Mouse (Mus musculus) liver, embryonic 11.5 days (tissue): ENCODE results near the gene Ano5. TPM values are rescaled to one million over a fixed set of nuclear protein-coding genes. Genes with fewer than 3 reads are reported as not detected.

ENCODE experiments used
- ATAC-seq: fragments of 200-750 bp; cut with Nextera tagmentation; replicated peaks from 2 replicates; pipeline ENCODE4 v1.8.0; 2017; ENCODE audit warnings: moderate number of reproducible peaks, mild to moderate bottlenecking, moderate TSS enrichment, moderate library complexity; ENCODE audit not compliant: low FRiP score
- DNase-seq: peaks from one replicate; pipeline ENCODE4 v3.0.0-alpha.2; 2017; ENCODE audit warnings: low spot score
- H3K27ac ChIP-seq: fragments of 300-500 bp; sonication (generic); 2 replicates; pipeline ENCODE4 v1.5.1; 2014; ENCODE audit warnings: mild to moderate bottlenecking, low read depth, low read length, control low read depth
- H3K27me3 ChIP-seq: fragments of 300-500 bp; sonication (generic); replicated peaks from 2 replicates; pipeline ENCODE4 v1.6.1; 2014; ENCODE audit warnings: low read length, mixed read lengths; ENCODE audit not compliant: control insufficient read depth, insufficient read depth
- H3K36me3 ChIP-seq: fragments of 300-500 bp; sonication (generic); 2 replicates; pipeline ENCODE4 v1.6.1; 2014; ENCODE audit warnings: mild to moderate bottlenecking, low read length, moderate library complexity, mixed read lengths; ENCODE audit not compliant: control insufficient read depth, insufficient read depth
- H3K4me1 ChIP-seq: fragments of 300-500 bp; sonication (generic); replicated peaks from 2 replicates; pipeline ENCODE4 v1.6.1; 2014; ENCODE audit warnings: low read length, mixed read lengths; ENCODE audit not compliant: control insufficient read depth, insufficient read depth
- H3K4me2 ChIP-seq: fragments of 300-500 bp; sonication (generic); 2 replicates; pipeline ENCODE4 v1.6.1; 2014; ENCODE audit warnings: mild to moderate bottlenecking, control low read depth, moderate library complexity
- H3K4me3 ChIP-seq: fragments of 300-500 bp; sonication (generic); 2 replicates; pipeline ENCODE4 v1.5.1; 2014; ENCODE audit warnings: low read depth, low read length, control low read depth
- H3K9ac ChIP-seq: fragments of 300-500 bp; sonication (generic); 2 replicates; pipeline ENCODE4 v1.6.1; 2014; ENCODE audit warnings: low read depth, low read length, control low read depth
- H3K9me3 ChIP-seq: fragments of 300-500 bp; sonication (generic); 2 replicates; pipeline ENCODE4 v1.6.1; 2016; ENCODE audit warnings: low read length, inconsistent platforms, mixed read lengths; ENCODE audit not compliant: control insufficient read depth
- WGBS: fragments of 180-500 bp; shearing (Covaris S2); extraction: QIAGEN DNeasy Blood & Tissue Kit; methylation state at CpG from one replicate; pipeline ENCODE4 v1.1.7; 2014; 5-methylcytosine and 5-hydroxymethylcytosine counted together
- polyA plus RNA-seq: library from polyadenylated mRNA; unstranded; fragments of >200 nt; fragmentation: Nextera tagmentation; extraction: Ambion mirVana; gene quantifications from 2 replicates; pipeline ENCODE4 v1.2.1, GENCODE M21; 2014

Ano5 gene
- polyA plus RNA-seq, 1 experiment from 2014 or later: 0.04 TPM

DNA sequence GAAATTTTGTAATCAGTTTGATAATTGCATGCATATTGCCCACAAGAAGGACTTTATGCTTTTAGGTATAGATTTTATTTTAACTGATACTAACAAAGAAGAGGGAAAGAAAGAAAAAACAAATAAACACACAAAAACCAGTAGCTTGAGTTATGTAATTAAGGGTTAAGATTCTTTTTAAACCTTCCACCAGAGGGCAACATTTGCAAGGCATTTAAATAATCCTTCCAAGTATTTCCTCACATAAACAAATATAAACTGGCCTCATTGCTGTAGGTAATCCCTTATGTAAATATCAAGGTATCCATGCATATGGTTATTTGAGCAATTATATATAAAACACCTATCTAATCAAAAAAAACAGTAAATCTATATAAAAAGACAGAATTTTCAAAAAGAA lies 107.1 kb downstream of the Ano5 start:
- no peak for ATAC-seq
- DNase-seq: no peak
- Histone ChIP-seq H3K4me1 (no peaks in the 10 kb centered on the region), H3K36me3 (no peaks in the 10 kb centered on the region), H3K27ac (no peak overlapping the region), H3K4me2 (no peak overlapping the region), H3K4me3 (no peak overlapping the region), H3K9me3 (no peaks in the 10 kb centered on the region), H3K9ac (no peak overlapping the region), H3K27me3 (peaks cover 15% of the 10 kb centered on the region)

DNA sequence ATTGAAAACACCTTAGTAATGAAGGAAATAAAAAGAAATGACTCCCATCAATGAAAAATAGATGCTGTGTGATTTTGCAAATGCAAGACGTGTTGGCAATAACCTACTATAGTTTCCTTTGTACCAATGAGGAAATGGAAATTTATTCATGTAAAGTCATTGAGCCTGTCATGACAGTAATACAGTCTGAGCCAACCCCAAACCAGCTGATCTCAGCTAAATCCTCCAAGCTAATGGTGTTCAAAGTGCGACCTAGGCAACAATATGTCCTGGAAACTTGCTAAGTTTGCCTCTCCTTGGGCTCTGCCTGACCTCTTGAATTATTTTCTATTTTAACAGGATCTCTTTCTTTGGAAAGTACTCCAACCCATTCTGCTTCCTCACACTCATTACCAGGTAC lies 107.6 kb downstream of the Ano5 start:
- WGBS: 30% methylated on average over 2 of the region's 2 CpGs
- Histone ChIP-seq H3K4me2 (no peak overlapping the region), H3K4me1 (no peaks in the 10 kb centered on the region), H3K27ac (no peak overlapping the region), H3K4me3 (no peak overlapping the region), H3K27me3 (peaks cover 15% of the 10 kb centered on the region), H3K9me3 (no peaks in the 10 kb centered on the region), H3K36me3 (no peaks in the 10 kb centered on the region), H3K9ac (no peak overlapping the region)
- DNase-seq: no peak
- ATAC-seq: no peak

DNA sequence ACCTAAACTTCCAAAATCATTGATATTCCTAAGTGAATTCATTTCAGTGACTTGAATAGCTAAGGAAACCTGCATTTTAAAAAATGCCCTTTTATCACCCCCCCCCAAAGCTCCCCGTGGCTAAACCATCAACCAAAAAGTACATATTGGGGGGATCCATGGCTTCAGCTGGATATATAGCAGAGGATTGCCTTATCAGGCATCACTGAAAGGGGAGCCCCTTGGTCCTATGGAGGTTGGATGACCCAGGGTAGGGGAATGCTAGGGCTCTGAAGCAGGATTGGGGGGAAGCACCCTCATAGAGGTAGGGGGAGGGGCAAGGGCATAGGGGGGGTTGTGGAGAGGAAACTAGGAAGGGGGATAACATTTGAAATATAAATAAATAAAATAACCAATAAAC lies 109.1 kb downstream of the Ano5 start:
- 38% methylated on average over 1 of the region's 1 CpGs for WGBS
- Histone ChIP-seq H3K9ac (no peak overlapping the region), H3K27me3 (peaks cover 31% of the 10 kb centered on the region), H3K4me1 (no peaks in the 10 kb centered on the region), H3K4me2 (no peak overlapping the region), H3K27ac (no peak overlapping the region), H3K9me3 (no peaks in the 10 kb centered on the region), H3K4me3 (no peak overlapping the region), H3K36me3 (no peaks in the 10 kb centered on the region)
- no peak for ATAC-seq
- no peak for DNase-seq

DNA sequence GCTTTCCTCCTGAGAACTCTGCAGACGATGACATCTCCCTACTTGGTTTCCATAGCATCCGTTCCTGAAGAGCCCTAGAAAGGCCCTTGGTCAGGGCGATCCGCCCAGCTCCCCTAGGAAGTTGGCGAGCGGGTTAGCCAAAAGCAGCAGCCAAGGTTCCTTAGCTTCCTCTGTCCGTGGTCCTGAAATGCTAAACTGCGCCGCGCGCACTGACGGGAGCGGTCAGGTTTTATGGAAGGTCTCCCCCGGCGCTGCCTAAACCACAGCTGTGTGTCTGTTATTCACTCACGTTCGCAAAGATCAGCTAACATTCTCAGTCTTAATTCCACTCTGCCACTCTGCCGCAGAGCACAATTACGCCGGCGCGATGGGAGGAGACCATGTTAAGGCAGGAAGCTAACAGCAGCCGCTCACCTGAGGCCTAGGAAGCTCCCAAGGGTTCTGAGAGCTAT lies 110.9 kb downstream of the Ano5 start, which contains the start of gene Slc17a6:
Slc17a6 (plus strand) TSS at position 313 of the 452 bp plus-strand sequence.
- ATAC-seq (no peak), DNase-seq (peak; percentile 60)
- Histone ChIP-seq H3K27me3 (peaks cover 48% of the 10 kb centered on the region), H3K4me2 (no peak within 1 kb of the TSS), H3K27ac (no peak within 1 kb of the TSS), H3K9me3 (no peaks in the 10 kb centered on the region), H3K4me3 (no peak within 1 kb of the TSS), H3K4me1 (no peaks in the 10 kb centered on the region), H3K36me3 (no peaks in the 10 kb centered on the region), H3K9ac (no peak within 1 kb of the TSS)
- WGBS: 1% methylated on average over 23 of the region's 23 CpGs

DNA sequence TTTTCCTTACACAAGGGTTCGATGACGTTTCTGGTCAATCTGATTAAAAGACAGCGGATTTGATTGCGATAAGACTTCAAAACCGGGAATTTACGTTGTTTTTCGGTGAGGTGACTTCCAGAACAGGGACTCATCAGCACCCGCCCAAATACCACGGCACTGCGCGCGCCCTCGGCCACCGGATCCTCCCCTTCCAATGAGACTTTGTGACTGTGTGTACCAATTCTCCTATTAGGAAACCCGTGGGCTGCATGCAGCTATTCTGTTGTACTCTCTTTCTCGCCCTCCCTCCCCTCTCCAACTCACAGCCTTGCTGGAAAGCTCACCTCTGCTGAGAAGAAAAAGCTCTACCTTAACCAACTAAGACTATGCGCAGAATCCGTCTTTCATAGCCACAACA lies 111.4 kb downstream of the Ano5 start:
- peaks cover 53% of the 10 kb centered on the region for H3K27me3 ChIP-seq
- H3K4me1 ChIP-seq: no peaks in the 10 kb centered on the region
- no peak overlapping the region for H3K9ac ChIP-seq
- no peaks in the 10 kb centered on the region for H3K9me3 ChIP-seq
- H3K27ac ChIP-seq: no peak overlapping the region
- no peaks in the 10 kb centered on the region for H3K36me3 ChIP-seq
- DNase-seq (no peak), ATAC-seq (no peak)
- H3K4me3 ChIP-seq: no peak overlapping the region
- WGBS: 3% methylated on average over 18 of the region's 18 CpGs
- H3K4me2 ChIP-seq: no peak overlapping the region

DNA sequence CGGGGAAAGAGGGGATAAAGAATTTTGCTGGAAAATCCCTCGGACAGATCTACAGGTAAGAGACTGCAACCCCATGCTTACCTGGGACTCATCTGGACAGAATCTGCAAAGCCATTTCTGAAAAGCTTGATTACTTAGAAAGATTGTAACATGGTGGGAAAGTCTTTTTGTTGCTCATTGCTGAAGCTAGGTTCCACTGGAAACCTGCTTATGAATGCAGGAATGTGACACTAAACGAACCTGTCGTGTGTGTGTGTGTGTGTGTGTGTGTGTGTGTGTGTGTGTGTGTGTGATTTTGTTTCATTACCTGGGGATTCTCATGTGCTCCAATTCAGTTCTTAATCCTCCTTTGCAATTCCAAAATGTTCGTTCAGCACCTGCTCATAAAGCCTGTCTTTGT lies 111.8 kb downstream of the Ano5 start:
- Histone ChIP-seq H3K27me3 (peaks cover 58% of the 10 kb centered on the region), H3K36me3 (no peaks in the 10 kb centered on the region), H3K9me3 (no peaks in the 10 kb centered on the region), H3K4me1 (no peaks in the 10 kb centered on the region), H3K4me3 (no peak overlapping the region), H3K4me2 (no peak overlapping the region), H3K9ac (no peak overlapping the region), H3K27ac (no peak overlapping the region)
- no peak for ATAC-seq
- DNase-seq: no peak
- WGBS: 9% methylated on average over 5 of the region's 5 CpGs

DNA sequence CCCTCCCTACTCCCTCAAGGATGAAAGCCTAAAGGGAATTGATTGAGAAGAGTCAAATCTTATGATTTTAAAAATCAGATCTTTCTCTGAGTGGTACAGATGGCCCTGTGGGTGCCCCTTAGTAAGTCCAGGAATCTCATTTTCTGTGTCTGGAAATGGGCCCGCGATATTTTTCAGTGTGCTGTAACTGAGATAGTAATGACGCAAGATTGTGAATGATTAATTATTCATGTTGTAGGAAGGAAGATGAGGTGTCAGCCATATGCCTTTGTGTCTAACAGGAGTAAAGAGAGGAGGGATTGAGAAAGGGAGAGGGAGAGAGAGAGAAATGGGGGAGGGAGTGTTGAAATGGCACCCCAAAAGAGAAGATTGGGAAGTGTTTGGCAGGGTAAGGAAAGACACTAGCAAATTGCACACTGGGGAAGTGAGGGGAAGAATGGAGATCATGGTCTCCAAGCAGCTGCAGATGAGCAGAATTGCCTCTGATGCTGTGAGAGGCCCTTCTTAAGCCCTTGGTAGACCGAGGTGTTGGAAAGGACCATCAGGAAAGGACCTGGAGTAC lies 113.6 kb downstream of the Ano5 start:
- H3K27me3 ChIP-seq: peaks cover 71% of the 10 kb centered on the region
- H3K36me3 ChIP-seq: no peaks in the 10 kb centered on the region
- no peaks in the 10 kb centered on the region for H3K4me1 ChIP-seq
- H3K9ac ChIP-seq: no peak overlapping the region
- WGBS: under 1% methylated on average over 4 of the region's 4 CpGs
- no peak for DNase-seq
- ATAC-seq: no peak
- H3K27ac ChIP-seq: no peak overlapping the region
- no peaks in the 10 kb centered on the region for H3K9me3 ChIP-seq
- H3K4me3 ChIP-seq: no peak overlapping the region
- H3K4me2 ChIP-seq: no peak overlapping the region

DNA sequence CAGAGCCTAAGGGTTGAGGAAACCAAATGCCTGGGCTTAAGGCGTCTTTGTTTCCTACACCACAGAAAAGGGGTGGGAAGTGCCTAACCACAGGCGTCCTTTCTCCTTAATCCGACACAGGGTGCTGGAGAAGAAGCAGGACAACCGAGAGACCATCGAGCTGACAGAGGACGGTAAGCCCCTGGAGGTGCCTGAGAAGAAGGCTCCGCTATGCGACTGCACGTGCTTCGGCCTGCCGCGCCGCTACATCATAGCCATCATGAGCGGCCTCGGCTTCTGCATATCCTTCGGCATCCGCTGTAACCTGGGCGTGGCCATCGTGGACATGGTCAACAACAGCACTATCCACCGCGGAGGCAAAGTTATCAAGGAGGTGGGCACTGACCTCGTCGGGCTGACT lies 114.3 kb downstream of the Ano5 start:
- H3K9ac ChIP-seq: no peak overlapping the region
- H3K27me3 ChIP-seq: peaks cover 71% of the 10 kb centered on the region
- 2% methylated on average over 23 of the region's 23 CpGs for WGBS
- no peaks in the 10 kb centered on the region for H3K4me1 ChIP-seq
- H3K27ac ChIP-seq: no peak overlapping the region
- no peak for DNase-seq
- H3K9me3 ChIP-seq: no peaks in the 10 kb centered on the region
- no peaks in the 10 kb centered on the region for H3K36me3 ChIP-seq
- no peak; the same call in 1 of the 2 replicates for ATAC-seq
- H3K4me2 ChIP-seq: no peak overlapping the region
- H3K4me3 ChIP-seq: no peak overlapping the region

DNA sequence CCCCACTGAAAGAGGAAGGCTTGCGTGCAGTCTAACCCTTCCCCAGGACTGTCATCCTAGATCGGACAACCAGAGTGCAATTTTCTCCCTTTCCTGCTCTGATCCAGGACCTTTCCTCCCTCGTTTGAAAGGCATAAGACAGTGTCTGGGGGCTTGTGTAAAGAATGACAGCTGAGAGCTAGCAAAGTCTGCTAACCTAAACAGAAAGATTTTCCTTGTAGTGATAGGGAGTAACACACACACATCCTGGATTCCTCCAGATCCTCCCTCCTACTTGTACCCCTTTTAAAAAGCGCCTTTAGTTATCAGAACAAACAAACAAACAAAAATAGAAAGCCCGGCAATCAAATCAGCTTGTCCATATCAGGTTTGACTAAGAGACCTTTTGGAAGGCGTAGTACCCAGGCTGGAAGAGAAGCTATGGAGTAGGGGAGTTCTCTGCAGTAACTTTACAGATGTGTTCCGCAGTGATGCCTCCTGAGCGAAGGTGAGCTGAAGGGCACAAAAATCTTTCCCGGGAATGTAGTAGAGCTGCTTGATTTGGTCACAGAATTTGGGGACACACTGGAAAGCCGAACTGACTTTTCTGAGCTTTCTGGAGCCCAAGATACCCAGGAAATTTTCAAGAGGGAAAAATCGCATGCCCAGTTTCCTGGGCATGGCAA lies 114.9 kb downstream of the Ano5 start:
- WGBS: 6% methylated on average over 11 of the region's 11 CpGs
- no peak for ATAC-seq
- no peak for DNase-seq

More for the DNA sequence above, 114.9 kb downstream of the Ano5 start:
- Histone ChIP-seq H3K4me2 (no peak overlapping the region), H3K4me1 (no peaks in the 10 kb centered on the region), H3K4me3 (no peak overlapping the region), H3K36me3 (no peaks in the 10 kb centered on the region), H3K9me3 (no peaks in the 10 kb centered on the region), H3K27ac (no peak overlapping the region), H3K27me3 (peaks cover 71% of the 10 kb centered on the region), H3K9ac (no peak overlapping the region)
